Mouse (Mus musculus) cortical plate, adult 2 months (tissue): Measurements from ENCODE around the gene Rab3gap2. TPM values are rescaled to one million over a fixed set of nuclear protein-coding genes. Genes with fewer than 3 reads are reported as not detected.

Source experiments
- H3K27ac ChIP-seq: fragments of 200-500 bp; 2 replicates; pipeline ENCODE4 v1.5.1; 2012; ENCODE audit warnings: low read length, control low read depth, inconsistent platforms; ENCODE audit not compliant: insufficient read depth
- H3K4me1 ChIP-seq: fragments of 200-500 bp; 2 replicates; pipeline ENCODE4 v1.6.1; 2011; ENCODE audit warnings: low read length; ENCODE audit not compliant: control insufficient read depth, insufficient read depth
- H3K4me3 ChIP-seq: fragments of 200-500 bp; 2 replicates; pipeline ENCODE4 v1.5.1; 2011; ENCODE audit warnings: mild to moderate bottlenecking, low read length, control low read depth; ENCODE audit not compliant: insufficient read depth
- CTCF ChIP-seq: fragments of 200-500 bp; IDR thresholded peaks from 2 replicates; pipeline ENCODE4 v1.5.1; 2011; ENCODE audit warnings: mild to moderate bottlenecking, control low read depth, low read length; ENCODE audit not compliant: insufficient read depth; ENCODE audit errors: extremely low read depth
- POLR2A ChIP-seq: fragments of 200-500 bp; IDR thresholded peaks from 2 replicates; pipeline ENCODE4 v1.6.1; 2011; ENCODE audit warnings: mild to moderate bottlenecking, low read length, control low read depth; ENCODE audit not compliant: insufficient read depth; ENCODE audit errors: extremely low read depth
- polyA plus RNA-seq: library from polyadenylated mRNA; depleted of rRNA; stranded (reverse); fragments of >200 nt; gene quantifications from 2 replicates; pipeline ENCODE4 v1.2.3, GENCODE M21; 2012; rRNA removed

The Rab3gap2 gene
- polyA plus RNA-seq, 1 experiment, result 48.9 TPM

DNA sequence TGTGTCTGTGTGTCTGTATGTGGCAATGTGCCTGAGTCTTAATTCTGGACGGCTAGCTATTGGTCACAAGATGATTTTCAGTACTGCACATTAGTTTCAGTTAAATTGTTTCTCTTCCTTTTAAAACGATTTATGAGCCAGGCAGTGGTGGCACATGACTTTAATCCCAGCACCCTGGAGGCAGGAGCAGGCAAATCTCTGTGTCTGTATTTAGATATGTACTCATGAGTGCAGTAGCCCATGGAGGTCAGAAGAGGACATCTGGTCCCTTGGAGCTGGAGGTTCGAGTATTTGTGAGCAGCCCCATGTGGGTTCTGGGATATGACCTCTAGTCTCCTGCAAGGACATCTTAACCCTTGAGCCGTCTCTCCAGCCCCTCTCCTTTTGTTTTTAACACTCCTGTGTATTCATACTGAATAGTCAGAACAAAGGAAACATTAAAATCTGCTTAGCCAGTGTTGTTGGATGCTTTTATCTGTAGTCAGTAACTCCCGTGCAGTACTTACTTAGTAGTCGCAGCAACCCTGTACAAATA, 131.4 kb downstream of the Rab3gap2 start:
- no peaks in the 10 kb centered on the region; the same call in 1 of the 2 replicates for H3K4me1 ChIP-seq
- no peak overlapping the region for H3K27ac ChIP-seq
- H3K4me3 ChIP-seq, result no peak overlapping the region
- TF ChIP-seq POLR2A, result no peak
- no peak for TF ChIP-seq CTCF

Other genes starting within 250 kb of the Rab3gap2 start
- gene Mark1, start 204.5 kb upstream of the Rab3gap2 start, polyA plus RNA-seq, result 49.7 and 53.1 TPM in 2 replicates
- 23.7 and 26.1 TPM in 2 replicates for gene Iars2, start 125.3 kb downstream of the Rab3gap2 start, polyA plus RNA-seq
- 80.6 and 84.8 TPM in 2 replicates for gene Bpnt1, start 128.0 kb downstream of the Rab3gap2 start, polyA plus RNA-seq
- gene Eprs, start 158.9 kb downstream of the Rab3gap2 start, polyA plus RNA-seq, result 29.2 and 29.4 TPM in 2 replicates